Mouse (Mus musculus): ENCODE measurements around the gene Calml4.

DNA sequence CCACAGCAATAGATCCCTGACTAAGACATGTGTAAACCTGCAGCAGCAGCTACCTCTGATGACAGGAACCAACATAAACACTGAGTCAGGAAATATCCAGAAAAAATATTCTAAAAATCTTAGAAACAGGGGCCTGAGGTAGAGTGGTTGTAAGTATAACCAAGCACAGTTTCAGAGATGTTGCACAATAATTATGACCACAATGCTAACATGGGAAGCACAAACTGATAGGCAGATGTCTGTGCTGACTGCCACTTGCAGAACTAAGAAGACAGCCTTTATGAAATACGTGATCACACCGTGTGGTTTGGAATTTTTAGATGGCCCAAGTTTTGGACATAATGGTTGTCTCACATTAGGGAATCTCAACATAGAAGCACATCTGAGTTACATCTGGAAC is 46.0 kb downstream of the Calml4 start:
- TF ChIP-seq POLR2A (IDR thresholded peaks at IDR 0.05; ENCODE audit: control insufficient read depth, extremely low read depth, insufficient read depth, low read length, poor library complexity) (no peak), CTCF (IDR thresholded peaks at IDR 0.05; ENCODE audit: borderline replicate concordance, control insufficient read depth, extremely low read depth, insufficient read depth, low read length, poor library complexity) (no peak)

Measured in thymus, adult 2 months (tissue).